Mouse (Mus musculus) liver, embryonic 13.5 days (tissue): ENCODE results near the gene Robo1. TPM values are rescaled to one million over a fixed set of nuclear protein-coding genes. Genes with fewer than 3 reads are reported as not detected.

Experiments used
- ATAC-seq: fragments of 200-750 bp; cut with Nextera tagmentation; 2 replicates; pipeline ENCODE4 v1.8.0; 2017; ENCODE audit warnings: low read depth, mild to moderate bottlenecking, moderate number of reproducible peaks, moderate library complexity
- DNase-seq: peaks from one replicate; pipeline ENCODE4 v3.0.0; 2022
- H3K27ac ChIP-seq: fragments of 300-500 bp; sonication (generic); 2 replicates; pipeline ENCODE4 v1.5.1; 2015; ENCODE audit warnings: moderate library complexity, mild to moderate bottlenecking, inconsistent platforms
- H3K27me3 ChIP-seq: fragments of 300-500 bp; sonication (generic); 2 replicates; pipeline ENCODE4 v1.6.1; 2015; ENCODE audit warnings: mild to moderate bottlenecking, inconsistent platforms
- H3K36me3 ChIP-seq: fragments of 300-500 bp; sonication (generic); 2 replicates; pipeline ENCODE4 v1.6.1; 2015; ENCODE audit warnings: mild to moderate bottlenecking, inconsistent platforms
- H3K4me1 ChIP-seq: fragments of 300-500 bp; sonication (generic); replicated peaks from 2 replicates; pipeline ENCODE4 v1.6.1; 2015; ENCODE audit warnings: inconsistent platforms
- H3K4me2 ChIP-seq: fragments of 300-500 bp; sonication (generic); 2 replicates; pipeline ENCODE4 v1.6.1; 2015; ENCODE audit warnings: inconsistent platforms, mild to moderate bottlenecking, moderate library complexity
- H3K4me3 ChIP-seq: fragments of 300-500 bp; sonication (generic); replicated peaks from 2 replicates; pipeline ENCODE4 v1.5.1; 2015; ENCODE audit warnings: mild to moderate bottlenecking, inconsistent platforms
- H3K9ac ChIP-seq: fragments of 300-500 bp; sonication (generic); 2 replicates; pipeline ENCODE4 v1.6.1; 2015; ENCODE audit warnings: mild to moderate bottlenecking, inconsistent platforms
- H3K9me3 ChIP-seq: fragments of 300-500 bp; sonication (generic); replicated peaks from 2 replicates; pipeline ENCODE4 v1.6.1; 2016; ENCODE audit warnings: inconsistent platforms
- WGBS: fragments of 180-500 bp; shearing (Covaris S2); methylation state at CpG from one replicate; pipeline ENCODE4 v1.1.7; 2015; ENCODE audit not compliant: insufficient replicate concordance; 5-methylcytosine and 5-hydroxymethylcytosine counted together
- polyA plus RNA-seq: library from polyadenylated mRNA; unstranded; fragments of >200 nt; fragmentation: Nextera tagmentation; extraction: Ambion mirVana; gene quantifications from 2 replicates; pipeline ENCODE4 v1.2.1, GENCODE M21; 2015

Robo1 gene
- polyA plus RNA-seq, 1 experiment from 2014 or later = 3.9 TPM

- Histone ChIP-seq H3K27me3 (no peaks in the 10 kb centered on the region), H3K36me3 (no peaks in the 10 kb centered on the region), H3K27ac (no peak overlapping the region), H3K9ac (no peak overlapping the region), H3K4me1 (no peaks in the 10 kb centered on the region), H3K4me2 (no peak overlapping the region), H3K9me3 (no peaks in the 10 kb centered on the region), H3K4me3 (no peak overlapping the region)
- no peak for DNase-seq
- ATAC-seq = no peak
- WGBS = 75% methylated on average over 4 of the region's 4 CpGs
Measured at GRCm38 (mm10) chr16:72622371-72622770, 314.3 kb downstream of the Robo1 start.

- Histone ChIP-seq H3K4me1 (no peaks in the 10 kb centered on the region), H3K36me3 (no peaks in the 10 kb centered on the region), H3K4me2 (no peak overlapping the region), H3K4me3 (no peak overlapping the region), H3K27me3 (no peaks in the 10 kb centered on the region), H3K27ac (no peak overlapping the region), H3K9ac (no peak overlapping the region), H3K9me3 (no peaks in the 10 kb centered on the region)
- DNase-seq (no peak), ATAC-seq (no peak)
- WGBS = 77% methylated on average over 10 of the region's 10 CpGs
Measured at GRCm38 (mm10) chr16:72622868-72623267, 314.8 kb downstream of the Robo1 start.

GRCm38 (mm10) chr16:72633846-72634245 is 325.7 kb downstream of the Robo1 start:
- Histone ChIP-seq H3K27me3 (no peaks in the 10 kb centered on the region), H3K9ac (no peak overlapping the region), H3K4me1 (no peaks in the 10 kb centered on the region), H3K9me3 (no peaks in the 10 kb centered on the region), H3K4me2 (no peak overlapping the region), H3K27ac (no peak overlapping the region), H3K4me3 (no peak overlapping the region), H3K36me3 (no peaks in the 10 kb centered on the region)
- 65% methylated on average over 6 of the region's 7 CpGs for WGBS
- ATAC-seq (no peak), DNase-seq (no peak)

GRCm38 (mm10) chr16:72639332-72639940 is 331.3 kb downstream of the Robo1 start:
- no peaks in the 10 kb centered on the region for H3K27me3 ChIP-seq
- 74% methylated on average over 8 of the region's 8 CpGs for WGBS

GRCm38 (mm10) chr16:72640932-72641811 is 333.1 kb downstream of the Robo1 start:
- Histone ChIP-seq H3K36me3 (no peaks in the 10 kb centered on the region), H3K9ac (no peak overlapping the region), H3K27me3 (no peaks in the 10 kb centered on the region), H3K4me3 (no peak overlapping the region), H3K27ac (no peak overlapping the region), H3K9me3 (no peaks in the 10 kb centered on the region), H3K4me2 (no peak overlapping the region), H3K4me1 (no peaks in the 10 kb centered on the region)
- WGBS = 66% methylated on average over 9 of the region's 9 CpGs
- no peak for ATAC-seq
- DNase-seq = no peak

More at GRCm38 (mm10) chr16:72639332-72639940, 331.3 kb downstream of the Robo1 start:
- Histone ChIP-seq H3K9me3 (no peaks in the 10 kb centered on the region), H3K4me1 (no peaks in the 10 kb centered on the region), H3K4me2 (no peak overlapping the region), H3K4me3 (no peak overlapping the region), H3K9ac (no peak overlapping the region), H3K36me3 (no peaks in the 10 kb centered on the region), H3K27ac (no peak overlapping the region)
- ATAC-seq (no peak), DNase-seq (no peak)

GRCm38 (mm10) chr16:72645890-72646289 is 337.8 kb downstream of the Robo1 start:
- no peaks in the 10 kb centered on the region for H3K36me3 ChIP-seq
- H3K27ac ChIP-seq = no peak overlapping the region
- no peaks in the 10 kb centered on the region for H3K27me3 ChIP-seq
- 56% methylated on average over 8 of the region's 8 CpGs for WGBS
- H3K9ac ChIP-seq = no peak overlapping the region
- DNase-seq (no peak), ATAC-seq (no peak)
- H3K4me2 ChIP-seq = no peak overlapping the region
- H3K4me1 ChIP-seq = no peaks in the 10 kb centered on the region
- no peak overlapping the region for H3K4me3 ChIP-seq
- no peaks in the 10 kb centered on the region for H3K9me3 ChIP-seq

- Histone ChIP-seq H3K4me3 (no peak overlapping the region), H3K9ac (no peak overlapping the region), H3K36me3 (no peaks in the 10 kb centered on the region), H3K27me3 (no peaks in the 10 kb centered on the region), H3K4me2 (no peak overlapping the region), H3K4me1 (no peaks in the 10 kb centered on the region), H3K27ac (no peak overlapping the region), H3K9me3 (no peaks in the 10 kb centered on the region)
- ATAC-seq (no peak), DNase-seq (no peak)
- WGBS = 36% methylated on average over 4 of the region's 4 CpGs
Measured at GRCm38 (mm10) chr16:72649314-72649713, 341.2 kb downstream of the Robo1 start.

GRCm38 (mm10) chr16:72655411-72655810 is 347.3 kb downstream of the Robo1 start:
- no peak overlapping the region for H3K4me2 ChIP-seq
- no peak overlapping the region for H3K27ac ChIP-seq
- ATAC-seq (no peak), DNase-seq (no peak)
- no peak overlapping the region for H3K4me3 ChIP-seq
- WGBS = 74% methylated on average over 9 of the region's 9 CpGs
- no peaks in the 10 kb centered on the region for H3K27me3 ChIP-seq
- H3K36me3 ChIP-seq = no peaks in the 10 kb centered on the region
- H3K9me3 ChIP-seq = no peaks in the 10 kb centered on the region
- no peaks in the 10 kb centered on the region for H3K4me1 ChIP-seq
- H3K9ac ChIP-seq = no peak overlapping the region

- peak; percentile 53 for ATAC-seq
- under 1% methylated on average over 26 of the region's 26 CpGs for WGBS
- peak; percentile 14 for DNase-seq
- Histone ChIP-seq H3K4me2 (peak overlapping the region; percentile 52), H3K27ac (peak overlapping the region; percentile 64), H3K9me3 (no peaks in the 10 kb centered on the region), H3K9ac (peak overlapping the region; percentile 58), H3K36me3 (no peaks in the 10 kb centered on the region), H3K27me3 (peaks cover 17% of the 10 kb centered on the region; the same call in 1 of the 2 replicates), H3K4me1 (no peaks in the 10 kb centered on the region; the same call in 1 of the 2 replicates), H3K4me3 (peak overlapping the region; percentile 60)
Measured at GRCm38 (mm10) chr16:72662837-72663350, 354.8 kb downstream of the Robo1 start.

- WGBS = under 1% methylated on average over 55 of the region's 55 CpGs
- H3K27ac ChIP-seq = peak overlapping the region; percentile 55
- H3K9ac ChIP-seq = peak overlapping the region; percentile 58
- no peak for DNase-seq
- H3K27me3 ChIP-seq = peaks cover 17% of the 10 kb centered on the region; the same call in 1 of the 2 replicates
- no peaks in the 10 kb centered on the region; the same call in 1 of the 2 replicates for H3K4me1 ChIP-seq
- peak overlapping the region; percentile 60 for H3K4me3 ChIP-seq
- H3K36me3 ChIP-seq = no peaks in the 10 kb centered on the region
- peak overlapping the region; percentile 52 for H3K4me2 ChIP-seq
- peak; percentile 67 for ATAC-seq
- no peaks in the 10 kb centered on the region for H3K9me3 ChIP-seq
Measured at GRCm38 (mm10) chr16:72663351-72664232, 355.5 kb downstream of the Robo1 start.

- Histone ChIP-seq H3K9me3 (no peaks in the 10 kb centered on the region), H3K9ac (peak overlapping the region; percentile 58), H3K4me1 (no peaks in the 10 kb centered on the region; the same call in 1 of the 2 replicates), H3K4me2 (peak overlapping the region; percentile 52), H3K36me3 (no peaks in the 10 kb centered on the region), H3K27ac (peak overlapping the region; percentile 55; the same call in 1 of the 2 replicates), H3K27me3 (peaks cover 17% of the 10 kb centered on the region; the same call in 1 of the 2 replicates), H3K4me3 (peak overlapping the region; percentile 60)
- whole genome bisulfite sequencing = 2% methylated on average over 12 of the region's 12 CpGs
- DNase-seq (no peak), ATAC-seq (no peak)
Measured at GRCm38 (mm10) chr16:72664233-72664613, 356.1 kb downstream of the Robo1 start.
